Mouse (Mus musculus) heart, embryonic 14.5 days (tissue): ENCODE measurements around the gene Sgo2b. TPM values are rescaled to one million over a fixed set of nuclear protein-coding genes. Genes with fewer than 3 reads are reported as not detected.
"Not testable (repeated sequence)": the region's sequence is repeated elsewhere in the genome, so short reads cannot be mapped to it uniquely, and the experiment has no call there.

ENCODE experiments used
- ATAC-seq: fragments of 200-750 bp; cut with Nextera tagmentation; 2 replicates; pipeline ENCODE4 v1.8.0; 2017; ENCODE audit warnings: low read depth, moderate TSS enrichment; ENCODE audit not compliant: insufficient number of reproducible peaks, insufficient read depth, low FRiP score
- H3K27ac ChIP-seq, 2 experiments: fragments of 200-500 bp in 1 of 2; fragments of 300-500 bp in 1 of 2; sonication (generic) in 1 of 2; replicated peaks in 1 of 2; 2 replicates each; pipeline ENCODE4 v1.5.1; 2012 to 2014; ENCODE audit warnings: low read depth in 2 of 2, low read length in 2 of 2, control low read depth in 1 of 2, mild to moderate bottlenecking in 1 of 2, mixed read lengths in 1 of 2; ENCODE audit not compliant: control insufficient read depth in 1 of 2, insufficient read depth in 1 of 2
- H3K27me3 ChIP-seq: fragments of 300-500 bp; sonication (generic); 2 replicates; pipeline ENCODE4 v1.6.1; 2014; ENCODE audit warnings: mild to moderate bottlenecking, low read length, control low read depth; ENCODE audit not compliant: control insufficient read depth, insufficient read depth
- H3K36me3 ChIP-seq: fragments of 300-500 bp; sonication (generic); 2 replicates; pipeline ENCODE4 v1.6.1; 2014; ENCODE audit warnings: mild to moderate bottlenecking, control low read depth, low read length, mixed read lengths; ENCODE audit not compliant: control insufficient read depth, insufficient read depth
- H3K4me1 ChIP-seq, 2 experiments: fragments of 200-500 bp in 1 of 2; fragments of 300-500 bp in 1 of 2; sonication (generic) in 1 of 2; 2 replicates each; pipeline ENCODE4 v1.6.1; 2012 to 2014; ENCODE audit warnings: low read length in 2 of 2, control low read depth in 1 of 2, mixed read lengths in 1 of 2; ENCODE audit not compliant: control insufficient read depth in 2 of 2, insufficient read depth in 2 of 2
- H3K4me2 ChIP-seq: fragments of 300-500 bp; sonication (generic); 2 replicates; pipeline ENCODE4 v1.6.1; 2014; ENCODE audit warnings: mild to moderate bottlenecking, low read length
- H3K4me3 ChIP-seq, 2 experiments: fragments of 200-500 bp in 1 of 2; fragments of 300-500 bp in 1 of 2; sonication (generic) in 1 of 2; 2 replicates each; pipeline ENCODE4 v1.5.1; 2012 to 2014; ENCODE audit warnings: low read length in 2 of 2, mild to moderate bottlenecking in 2 of 2, control low read depth in 1 of 2, low read depth in 1 of 2, moderate library complexity in 1 of 2; ENCODE audit not compliant: control insufficient read depth in 1 of 2, insufficient read depth in 1 of 2
- H3K9ac ChIP-seq: fragments of 300-500 bp; sonication (generic); 2 replicates; pipeline ENCODE4 v1.6.1; 2014; ENCODE audit warnings: mild to moderate bottlenecking, low read length
- H3K9me3 ChIP-seq: fragments of 300-500 bp; sonication (generic); 2 replicates; pipeline ENCODE4 v1.6.1; 2016; ENCODE audit warnings: low read length, control low read depth; ENCODE audit not compliant: control insufficient read depth
- WGBS: fragments of 180-500 bp; shearing (Covaris S2); extraction: QIAGEN DNeasy Blood & Tissue Kit; methylation state at CpG from one replicate; pipeline ENCODE4 v1.1.7; 2014; 5-methylcytosine and 5-hydroxymethylcytosine counted together
- polyA plus RNA-seq: library from polyadenylated mRNA; unstranded; fragments of >200 nt; fragmentation: Nextera tagmentation; extraction: Ambion mirVana; gene quantifications from 2 replicates; pipeline ENCODE4 v1.2.1, GENCODE M21; 2014

Gene Sgo2b
- not detected in 2 replicates for polyA plus RNA-seq

DNA sequence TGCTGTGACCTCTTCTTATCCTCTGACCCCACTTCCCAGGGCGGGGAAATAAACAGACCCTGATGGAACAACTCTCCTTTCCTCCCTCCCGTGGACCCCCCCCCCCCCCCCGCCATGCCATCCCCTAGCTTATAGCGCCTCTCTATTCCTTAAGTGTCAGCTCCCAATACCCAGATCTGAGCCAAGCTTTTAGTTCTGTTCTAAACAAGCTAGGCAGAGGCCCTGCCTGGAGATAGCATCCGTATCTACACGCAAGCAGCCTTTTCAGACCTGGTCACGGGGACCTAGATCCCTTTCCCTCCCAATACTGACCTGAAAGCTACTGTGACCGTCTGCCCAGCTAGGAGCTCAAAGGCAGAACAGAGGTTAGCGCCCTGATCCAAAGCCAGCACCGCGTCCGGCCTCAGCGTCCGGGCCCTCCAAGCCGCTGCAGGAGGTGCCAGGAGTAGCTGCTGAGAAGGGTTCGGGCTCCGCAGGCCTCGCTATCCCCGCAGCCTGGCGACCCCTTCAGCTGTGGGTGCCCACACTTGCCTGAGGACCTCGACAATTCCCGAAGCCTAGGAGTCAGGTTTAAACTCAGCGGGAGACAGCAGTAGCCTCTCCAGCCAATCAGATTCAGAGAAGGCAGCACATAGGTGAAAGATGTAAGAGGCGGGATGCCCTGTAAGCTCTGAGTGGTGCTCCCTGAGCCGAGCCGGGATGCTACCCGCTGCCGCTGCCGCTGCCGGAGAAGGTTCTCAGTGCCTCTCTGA lies at the start of gene Sgo2b:
TSS of gene Sgo2b (minus strand) at position 623 of the 752 bp plus-strand sequence.
- H3K4me1 ChIP-seq = peaks cover 0 to 6% of the 10 kb centered on the region in 2 experiments; a peak in 1 of 4 replicates
- H3K9me3 ChIP-seq = no peaks in the 10 kb centered on the region
- H3K36me3 ChIP-seq = no peaks in the 10 kb centered on the region
- 0 out of 2 replicates have a peak, but pooled peaks have one; percentile 21 for ATAC-seq
- H3K27ac ChIP-seq = no peak within 1 kb of the TSS
- peak within 1 kb of the TSS; percentile 31 to 36 for H3K4me3 ChIP-seq
- H3K4me2 ChIP-seq = peak within 1 kb of the TSS; percentile 67
- no peaks in the 10 kb centered on the region for H3K27me3 ChIP-seq
- H3K9ac ChIP-seq = 0 out of 2 replicates have a peak within 1 kb of the TSS, but pooled peaks have one; percentile 19
- 4% methylated on average over 29 of the region's 30 CpGs for WGBS

DNA sequence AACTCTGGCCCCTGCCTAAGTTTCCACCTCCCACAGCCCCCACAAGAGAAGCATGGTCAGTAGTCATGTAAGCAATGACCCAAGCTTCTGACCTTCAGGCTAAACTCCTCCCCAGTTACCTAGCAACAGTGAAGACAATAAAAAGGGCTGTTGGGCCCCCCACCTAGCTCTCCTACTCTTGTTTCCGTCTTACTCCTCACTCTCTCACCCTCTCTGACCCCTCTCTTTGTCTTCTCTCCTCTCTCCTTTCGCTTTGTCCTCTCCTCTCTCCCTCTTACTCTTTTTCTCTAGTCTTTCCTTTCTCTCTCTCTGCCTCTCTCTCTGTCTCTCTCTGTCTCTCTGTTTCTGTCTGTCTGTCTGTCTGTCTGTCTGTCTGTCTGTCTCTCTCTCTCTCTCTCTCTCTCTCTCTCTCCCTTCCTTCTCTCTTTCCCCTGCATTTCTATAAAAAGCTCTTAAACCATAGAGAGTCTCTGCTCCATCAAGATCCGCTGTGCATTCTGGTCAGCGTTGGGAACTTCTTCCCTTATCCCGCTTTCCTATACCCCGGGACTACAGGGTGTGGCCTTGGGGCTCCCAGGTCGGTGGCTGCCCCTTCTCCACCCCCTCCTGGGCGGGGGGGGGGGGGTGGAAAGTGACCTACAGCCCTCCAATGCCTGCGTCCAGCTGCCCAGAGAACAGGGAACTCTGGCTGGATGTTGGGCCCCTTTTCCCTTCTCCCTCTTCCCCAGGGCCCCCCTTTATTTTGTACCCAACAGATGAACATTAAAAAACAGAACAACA lies 18.8 kb upstream of the Sgo2b start:
- not testable (repeated sequence) for H3K36me3 ChIP-seq, ATAC-seq, H3K27ac ChIP-seq, H3K4me2 ChIP-seq, H3K9ac ChIP-seq, H3K27me3 ChIP-seq, H3K4me1 ChIP-seq, H3K9me3 ChIP-seq, H3K4me3 ChIP-seq
- WGBS = 56% methylated on average over 8 of the region's 9 CpGs

DNA sequence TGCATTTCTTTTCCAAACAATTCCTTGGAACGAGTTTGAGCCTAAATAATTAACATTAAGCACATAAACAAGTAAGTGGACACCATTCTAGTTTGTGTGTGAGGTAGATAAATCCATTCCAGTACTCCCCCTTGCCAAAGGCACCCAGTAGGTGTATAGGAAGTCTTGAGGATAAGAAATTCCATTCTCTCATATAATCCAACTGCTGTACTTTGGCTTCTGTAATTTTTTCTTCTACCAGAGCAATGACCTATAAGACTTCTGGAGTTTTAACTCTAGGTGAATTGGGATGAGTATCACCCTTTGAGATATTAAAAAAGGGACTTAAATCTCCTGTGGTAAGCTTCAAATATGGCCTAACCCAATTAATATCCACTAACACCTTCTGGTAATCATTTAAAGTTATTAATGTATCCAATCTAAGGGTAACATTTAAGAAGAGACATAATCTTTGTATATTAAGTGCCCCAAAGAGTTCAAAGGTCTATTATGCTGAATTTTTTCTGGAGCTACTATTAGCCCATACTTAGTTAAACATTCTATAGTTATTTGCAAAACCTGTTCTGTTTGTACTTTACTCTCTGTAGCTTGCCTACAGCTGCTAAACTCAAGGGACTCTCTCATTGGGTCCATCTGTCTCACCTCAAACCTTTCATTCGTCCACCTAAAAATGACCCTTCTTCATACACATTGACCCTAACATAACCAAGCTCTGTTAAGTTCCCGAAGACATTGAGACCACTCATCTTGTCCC lies 9.2 kb upstream of the Sgo2b start:
- no peaks in the 10 kb centered on the region for H3K36me3 ChIP-seq
- no peaks in the 10 kb centered on the region for H3K9me3 ChIP-seq
- no peaks in the 10 kb centered on the region for H3K4me1 ChIP-seq
- no peaks in the 10 kb centered on the region for H3K27me3 ChIP-seq
- WGBS = 65% methylated on average over 3 of the region's 3 CpGs
- H3K4me3 ChIP-seq = no peak overlapping the region
- no peak overlapping the region for H3K27ac ChIP-seq
- no peak overlapping the region for H3K9ac ChIP-seq
- no peak for ATAC-seq
- H3K4me2 ChIP-seq = no peak overlapping the region

DNA sequence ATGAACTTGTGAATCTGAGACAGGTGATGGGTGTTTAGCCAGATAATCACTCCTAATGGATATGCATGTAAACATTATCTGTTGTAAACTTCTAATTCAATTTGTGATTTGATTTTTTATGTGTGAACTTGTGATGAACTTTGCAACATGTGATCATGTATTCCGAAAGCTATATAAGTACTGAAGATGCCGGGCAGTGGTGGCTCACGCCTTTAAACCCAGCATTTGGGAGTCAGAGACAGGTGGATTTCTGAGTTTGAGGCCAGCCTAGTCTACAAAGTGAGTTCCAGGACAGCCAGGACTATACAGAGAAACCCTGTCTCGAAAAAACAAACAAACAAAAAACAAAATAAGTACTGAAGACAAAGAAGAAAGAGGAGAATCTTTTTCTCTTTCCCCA lies 1.8 kb upstream of the Sgo2b start:
- H3K27ac ChIP-seq = not testable (repeated sequence)

DNA sequence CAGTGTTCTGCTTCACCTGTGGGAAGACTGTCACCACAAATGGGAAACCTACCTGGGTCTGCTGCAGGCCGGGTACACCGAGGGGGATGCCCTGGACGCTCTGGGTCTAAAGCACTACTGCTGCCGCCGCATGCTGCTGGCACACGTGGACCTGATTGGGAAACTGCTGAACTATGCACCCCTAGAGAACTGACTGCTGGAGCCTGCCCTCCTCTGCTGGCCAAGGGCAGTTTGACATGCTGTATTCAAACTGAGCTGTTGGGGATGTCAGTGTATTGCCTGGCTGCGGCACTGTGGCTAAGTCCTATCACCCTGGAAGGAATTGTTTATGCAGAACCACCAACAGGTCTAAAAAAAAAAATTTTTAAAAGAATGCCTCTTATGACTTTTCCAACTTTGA lies 18.9 kb downstream of the Sgo2b start:
- H3K4me3 ChIP-seq = no peak overlapping the region
- ATAC-seq = no peak
- 65% methylated on average over 7 of the region's 7 CpGs for WGBS
- H3K4me1 ChIP-seq = no peaks in the 10 kb centered on the region
- H3K9ac ChIP-seq = no peak overlapping the region
- no peak overlapping the region for H3K4me2 ChIP-seq
- H3K9me3 ChIP-seq = no peaks in the 10 kb centered on the region
- no peaks in the 10 kb centered on the region for H3K36me3 ChIP-seq
- no peak overlapping the region for H3K27ac ChIP-seq
- H3K27me3 ChIP-seq = no peaks in the 10 kb centered on the region

More for the DNA sequence above, 1.8 kb upstream of the Sgo2b start:
- not testable (repeated sequence) for H3K27me3 ChIP-seq, H3K36me3 ChIP-seq, H3K4me3 ChIP-seq, H3K4me2 ChIP-seq, H3K9ac ChIP-seq, ATAC-seq, H3K4me1 ChIP-seq, H3K9me3 ChIP-seq
- 76% methylated on average over 4 of the region's 4 CpGs for WGBS

DNA sequence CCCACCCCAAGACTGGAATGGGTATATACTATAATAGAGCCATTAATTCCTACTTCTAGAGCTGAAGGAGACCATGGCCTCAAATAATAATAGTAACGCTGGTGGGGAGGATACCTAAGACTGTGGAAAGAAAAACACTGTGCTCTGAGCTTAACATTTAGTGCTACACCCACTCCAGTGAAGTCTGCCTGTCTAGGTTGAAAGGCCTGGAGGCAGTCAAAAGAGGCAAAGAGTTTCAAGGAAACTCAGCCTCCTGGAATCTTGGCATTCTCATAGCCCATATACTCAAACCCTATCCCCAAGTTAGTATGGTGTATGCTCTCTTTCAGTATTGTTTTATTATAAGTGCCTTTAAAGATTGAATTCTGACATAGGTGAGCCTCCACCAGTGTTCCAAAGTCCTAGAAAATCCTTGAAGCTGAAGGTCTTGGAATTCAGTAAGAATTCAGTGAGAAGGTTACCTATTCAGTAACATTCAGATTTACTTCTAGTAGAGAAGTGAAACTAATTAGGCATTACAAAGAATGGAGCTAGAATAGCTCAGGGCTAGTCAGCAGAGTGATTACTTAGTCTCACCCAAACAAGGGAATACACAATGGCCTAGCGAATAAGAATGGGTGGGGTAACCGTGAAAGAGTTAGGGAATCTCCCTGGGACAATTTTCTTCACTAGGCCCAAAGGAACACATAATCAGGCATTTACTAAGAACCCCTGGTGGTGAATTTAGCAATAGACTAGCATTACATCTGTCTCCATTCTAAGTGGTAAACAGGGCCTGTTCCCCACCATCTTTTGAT lies 22.5 kb downstream of the Sgo2b start:
- no peaks in the 10 kb centered on the region for H3K36me3 ChIP-seq
- H3K9ac ChIP-seq = no peak overlapping the region
- H3K27me3 ChIP-seq = no peaks in the 10 kb centered on the region
- H3K9me3 ChIP-seq = no peaks in the 10 kb centered on the region
- H3K4me1 ChIP-seq = no peaks in the 10 kb centered on the region
- 71% methylated on average over 3 of the region's 3 CpGs for WGBS
- H3K4me3 ChIP-seq = no peak overlapping the region
- no peak overlapping the region for H3K4me2 ChIP-seq
- no peak for ATAC-seq
- no peak overlapping the region for H3K27ac ChIP-seq
